Mouse (Mus musculus): ENCODE data around the gene Jtb.

DNA sequence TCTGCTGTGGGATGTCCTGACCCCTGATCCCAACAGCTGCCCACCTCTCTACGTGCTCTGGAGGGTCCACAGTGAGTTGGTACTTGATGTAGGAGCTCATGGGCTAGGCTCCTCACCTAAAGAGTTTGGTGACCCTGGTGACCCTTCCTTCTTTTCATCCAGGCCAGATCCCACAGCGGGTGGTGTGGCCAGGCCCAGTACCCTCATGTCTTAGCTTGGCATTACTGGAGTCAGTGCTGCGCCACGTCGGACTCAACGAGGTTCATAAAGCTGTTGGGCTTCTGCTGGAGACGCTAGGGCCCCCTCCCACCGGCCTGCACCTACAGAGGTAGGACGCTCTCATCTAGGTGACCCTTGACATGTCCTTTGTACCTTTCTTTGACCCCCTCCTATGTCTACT is 47.8 kb downstream of the Jtb start:
- TF ChIP-seq POLR2A (IDR thresholded peaks at IDR 0.05; ENCODE audit: extremely low read depth, insufficient read depth, low read length) = no peak
- TF ChIP-seq CTCF (IDR thresholded peaks at IDR 0.05; ENCODE audit: low read depth, low read length) = no peak
